Mouse (Mus musculus) limb, embryonic 11.5 days (tissue): ENCODE measurements at regions not wholly inside any gene's neighbourhood (a gene's known extent, or its start where the extent isn't known, plus 50 kb on each side); places are given as distances from the start of the nearest gene placed in this dataset.

ENCODE experiments used
- ATAC-seq: fragments of 200-750 bp; cut with Nextera tagmentation; 2 replicates; pipeline ENCODE4 v1.8.0; 2017; ENCODE audit warnings: low read depth; ENCODE audit not compliant: insufficient number of reproducible peaks, low FRiP score, low TSS enrichment
- DNase-seq: peaks from one replicate; pipeline ENCODE4 v3.0.0-alpha.2; 2015; ENCODE audit warnings: low spot score
- H3K27ac ChIP-seq: fragments of 300-500 bp; sonication (generic); replicated peaks from 2 replicates; pipeline ENCODE4 v1.5.1; 2014; ENCODE audit warnings: low read depth, mild to moderate bottlenecking, low read length
- H3K27me3 ChIP-seq: fragments of 300-500 bp; sonication (generic); 2 replicates; pipeline ENCODE4 v1.6.1; 2014; ENCODE audit warnings: mild to moderate bottlenecking, low read length, mixed read lengths; ENCODE audit not compliant: control insufficient read depth, insufficient read depth
- H3K36me3 ChIP-seq: fragments of 300-500 bp; sonication (generic); 2 replicates; pipeline ENCODE4 v1.6.1; 2014; ENCODE audit warnings: mild to moderate bottlenecking, low read length, moderate library complexity, mixed read lengths; ENCODE audit not compliant: control insufficient read depth, insufficient read depth
- H3K4me1 ChIP-seq: fragments of 300-500 bp; sonication (generic); 2 replicates; pipeline ENCODE4 v1.6.1; 2014; ENCODE audit warnings: low read length, mixed read lengths; ENCODE audit not compliant: control insufficient read depth, insufficient read depth
- H3K4me2 ChIP-seq: fragments of 300-500 bp; sonication (generic); 2 replicates; pipeline ENCODE4 v1.6.1; 2014; ENCODE audit warnings: low read depth, mild to moderate bottlenecking, moderate library complexity; ENCODE audit not compliant: severe bottlenecking
- H3K4me3 ChIP-seq: fragments of 300-500 bp; sonication (generic); 2 replicates; pipeline ENCODE4 v1.5.1; 2014; ENCODE audit warnings: low read depth, low read length
- H3K9ac ChIP-seq: fragments of 300-500 bp; sonication (generic); 2 replicates; pipeline ENCODE4 v1.6.1; 2014; ENCODE audit warnings: mild to moderate bottlenecking, low read length
- H3K9me3 ChIP-seq: fragments of 300-500 bp; sonication (generic); 2 replicates; pipeline ENCODE4 v1.6.1; 2016; ENCODE audit warnings: low read length; ENCODE audit not compliant: control insufficient read depth
- WGBS: fragments of 180-500 bp; shearing (Covaris S2); extraction: QIAGEN DNeasy Blood & Tissue Kit; methylation state at CpG from one replicate; pipeline ENCODE4 v1.1.7; 2014; 5-methylcytosine and 5-hydroxymethylcytosine counted together

GRCm38 (mm10) chr6:100341305-100342290 lies 54.3 kb upstream of the Rybp start:
- Histone ChIP-seq H3K36me3 (no peaks in the 10 kb centered on the region), H3K27me3 (peaks cover under 1% of the 10 kb centered on the region; the same call in 1 of the 2 replicates), H3K9ac (no peak overlapping the region), H3K4me1 (peaks cover 6% of the 10 kb centered on the region), H3K9me3 (no peaks in the 10 kb centered on the region), H3K4me3 (no peak overlapping the region), H3K4me2 (no peak overlapping the region), H3K27ac (no peak overlapping the region)
- no peak for ATAC-seq
- WGBS: 59% methylated on average over 13 of the region's 13 CpGs
- DNase-seq: no peak

DNA sequence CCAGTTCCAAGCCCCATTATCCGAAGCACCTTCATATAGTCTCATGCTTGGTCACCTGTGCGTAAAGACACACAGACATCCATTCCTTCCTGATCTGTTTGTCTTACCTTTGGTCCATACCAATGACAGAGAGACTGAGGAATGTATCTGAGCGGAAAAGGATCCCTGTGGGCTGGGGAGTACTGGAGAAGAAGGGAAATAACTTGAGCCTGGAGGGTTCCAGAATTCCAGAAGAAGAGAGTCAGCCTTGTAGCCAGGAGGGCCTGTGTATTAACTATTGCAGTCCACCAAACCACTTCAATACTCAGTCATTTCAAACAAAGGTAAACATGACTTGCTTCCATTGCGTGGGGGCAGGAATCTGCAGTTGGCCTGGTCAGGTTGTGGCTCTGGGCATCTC lies 51.0 kb upstream of the Rybp start:
- Histone ChIP-seq H3K4me2 (no peak overlapping the region), H3K27ac (no peak overlapping the region), H3K27me3 (peaks cover 3% of the 10 kb centered on the region; the same call in 1 of the 2 replicates), H3K4me3 (no peak overlapping the region), H3K4me1 (peaks cover 17% of the 10 kb centered on the region), H3K9ac (no peak overlapping the region), H3K36me3 (no peaks in the 10 kb centered on the region), H3K9me3 (no peaks in the 10 kb centered on the region)
- DNase-seq (no peak), ATAC-seq (no peak)
- 91% methylated on average over 4 of the region's 4 CpGs for WGBS
